Mouse (Mus musculus): Measurements from ENCODE around the gene S1pr4. TPM values are rescaled to one million over a fixed set of nuclear protein-coding genes. Genes with fewer than 3 reads are reported as not detected.

Gene S1pr4
- polyA plus RNA-seq, 1 experiment from 2014 or later, result 0.49 TPM

Small RNA genes within 50 kb of the gene (microRNA-seq; reads per million reads assigned to microRNA genes)
- not detected for gene Gm25595

Other genes with a start within 250 kb of the S1pr4 start
- 4.1 and 5.7 TPM in 2 replicates for gene Matk, start 247.2 kb downstream of the S1pr4 start, polyA plus RNA-seq (2016; fragmentation: Nextera tagmentation; extraction: Ambion mirVana)
- gene Mrpl54, start 233.2 kb downstream of the S1pr4 start, polyA plus RNA-seq (2016; fragmentation: Nextera tagmentation; extraction: Ambion mirVana), result 136 and 138 TPM in 2 replicates
- 31.1 and 33.3 TPM in 2 replicates for gene Apba3, start 233.2 kb downstream of the S1pr4 start, polyA plus RNA-seq (2016; fragmentation: Nextera tagmentation; extraction: Ambion mirVana)
- 9.7 and 11.4 TPM in 2 replicates for gene Tjp3, start 208.6 kb downstream of the S1pr4 start, polyA plus RNA-seq (2016; fragmentation: Nextera tagmentation; extraction: Ambion mirVana)
- gene Pip5k1c, start 207.2 kb downstream of the S1pr4 start, polyA plus RNA-seq (2016; fragmentation: Nextera tagmentation; extraction: Ambion mirVana), result 84.1 and 98.7 TPM in 2 replicates
- 60.8 and 61.8 TPM in 2 replicates for gene Cactin, start 179.0 kb downstream of the S1pr4 start, polyA plus RNA-seq (2016; fragmentation: Nextera tagmentation; extraction: Ambion mirVana)
- gene Tbxa2r, start 171.4 kb downstream of the S1pr4 start, polyA plus RNA-seq (2016; fragmentation: Nextera tagmentation; extraction: Ambion mirVana), result 2.1 and 2.9 TPM in 2 replicates
- 0.08 TPM in 1 of 2 replicates, not detected in the other for gene Gipc3, start 156.9 kb downstream of the S1pr4 start, polyA plus RNA-seq (2016; fragmentation: Nextera tagmentation; extraction: Ambion mirVana)
- gene Hmg20b, start 149.7 kb downstream of the S1pr4 start, polyA plus RNA-seq (2016; fragmentation: Nextera tagmentation; extraction: Ambion mirVana), result 92.6 and 97.1 TPM in 2 replicates
- 8.2 and 8.4 TPM in 2 replicates for gene Mfsd12, start 142.6 kb downstream of the S1pr4 start, polyA plus RNA-seq (2016; fragmentation: Nextera tagmentation; extraction: Ambion mirVana)
- gene 4930404N11Rik, start 134.3 kb downstream of the S1pr4 start, polyA plus RNA-seq (2016; fragmentation: Nextera tagmentation; extraction: Ambion mirVana), result 0.36 and 1.2 TPM in 2 replicates
- gene Fzr1, start 121.6 kb downstream of the S1pr4 start, polyA plus RNA-seq (2016; fragmentation: Nextera tagmentation; extraction: Ambion mirVana), result 145 and 148 TPM in 2 replicates
- 68.1 and 68.5 TPM in 2 replicates for gene Dohh, start 115.7 kb downstream of the S1pr4 start, polyA plus RNA-seq (2016; fragmentation: Nextera tagmentation; extraction: Ambion mirVana)
- 4.2 and 4.6 TPM in 2 replicates for gene Gm48551, start 115.7 kb downstream of the S1pr4 start, polyA plus RNA-seq (2016; fragmentation: Nextera tagmentation; extraction: Ambion mirVana)
- gene Gm48552, start 111.1 kb downstream of the S1pr4 start, polyA plus RNA-seq (2016; fragmentation: Nextera tagmentation; extraction: Ambion mirVana), result 1.4 and 2.1 TPM in 2 replicates
- gene Smim24, start 107.1 kb downstream of the S1pr4 start, polyA plus RNA-seq (2016; fragmentation: Nextera tagmentation; extraction: Ambion mirVana), result 1.8 and 2.6 TPM in 2 replicates
- 15.3 and 16.3 TPM in 2 replicates for gene Nfic, start 44.5 kb downstream of the S1pr4 start, polyA plus RNA-seq (2016; fragmentation: Nextera tagmentation; extraction: Ambion mirVana)
- 37.1 and 42.4 TPM in 2 replicates for gene Celf5, start 17.4 kb downstream of the S1pr4 start, polyA plus RNA-seq (2016; fragmentation: Nextera tagmentation; extraction: Ambion mirVana)
- 65.8 and 66.6 TPM in 2 replicates for gene Ncln, start 3.7 kb downstream of the S1pr4 start, polyA plus RNA-seq (2016; fragmentation: Nextera tagmentation; extraction: Ambion mirVana)
- gene Gna15, start 24.1 kb upstream of the S1pr4 start, polyA plus RNA-seq (2016; fragmentation: Nextera tagmentation; extraction: Ambion mirVana), result 0.49 and 0.92 TPM in 2 replicates
- 74.8 and 75.9 TPM in 2 replicates for gene Gna11, start 45.1 kb upstream of the S1pr4 start, polyA plus RNA-seq (2016; fragmentation: Nextera tagmentation; extraction: Ambion mirVana)
- gene Aes, start 59.4 kb upstream of the S1pr4 start, polyA plus RNA-seq (2016; fragmentation: Nextera tagmentation; extraction: Ambion mirVana), result 520 TPM in 2 replicates
- 14.3 and 16.5 TPM in 2 replicates for gene Tle2, start 74.4 kb upstream of the S1pr4 start, polyA plus RNA-seq (2016; fragmentation: Nextera tagmentation; extraction: Ambion mirVana)
- gene Tle6, start 100.9 kb upstream of the S1pr4 start, polyA plus RNA-seq (2016; fragmentation: Nextera tagmentation; extraction: Ambion mirVana), result 3.1 and 4.3 TPM in 2 replicates
- 2.2 and 2.7 TPM in 2 replicates for gene BC025920, start 106.1 kb upstream of the S1pr4 start, polyA plus RNA-seq (2016; fragmentation: Nextera tagmentation; extraction: Ambion mirVana)
- gene Sirt6, start 127.7 kb upstream of the S1pr4 start, polyA plus RNA-seq (2016; fragmentation: Nextera tagmentation; extraction: Ambion mirVana), result 50.7 and 52.6 TPM in 2 replicates
- 6.2 and 7.4 TPM in 2 replicates for gene Ankrd24, start 128.4 kb upstream of the S1pr4 start, polyA plus RNA-seq (2016; fragmentation: Nextera tagmentation; extraction: Ambion mirVana)
- gene Gm10778, start 148.9 kb upstream of the S1pr4 start, polyA plus RNA-seq (2016; fragmentation: Nextera tagmentation; extraction: Ambion mirVana), result 4.3 and 4.5 TPM in 2 replicates
- 19.1 and 24.6 TPM in 2 replicates for gene Zfp433, start 204.7 kb upstream of the S1pr4 start, polyA plus RNA-seq (2016; fragmentation: Nextera tagmentation; extraction: Ambion mirVana)

Measured in forebrain, embryonic 12.5 days (tissue).